Mouse (Mus musculus) spleen, postnatal 14 days (tissue): ENCODE measurements at regions not wholly inside any gene's neighbourhood (a gene's known extent, or its start where the extent isn't known, plus 50 kb on each side); places are given as distances from the start of the nearest gene placed in this dataset.

ENCODE experiments used
- DNase-seq, 2 experiments: peaks; one replicate each; pipeline ENCODE4 v3.0.0; 2021 to 2022; ENCODE audit warnings: low spot score in 2 of 2

GRCm38 (mm10) chr1:152313480-152313879 lies 73.0 kb downstream of the Tsen15 start:
- DNase-seq = no peak

- no peak for DNase-seq
These were observed 81.0 kb downstream of the Tsen15 start for GRCm38 (mm10) chr1:152305461-152305860.

GRCm38 (mm10) chr1:152304487-152305130 lies 81.9 kb downstream of the Tsen15 start:
- no peak for DNase-seq

- DNase-seq = no peak
These were observed 85.1 kb downstream of the Tsen15 start for GRCm38 (mm10) chr1:152301355-152301754.

- DNase-seq = no peak
These were observed 94.2 kb downstream of the Tsen15 start for GRCm38 (mm10) chr1:152292196-152292736.

- DNase-seq = peak; percentile 38 to 58
These were observed 95.7 kb downstream of the Tsen15 start for GRCm38 (mm10) chr1:152290768-152291167.

GRCm38 (mm10) chr1:152287566-152288490 lies 98.7 kb downstream of the Tsen15 start:
- no peak for DNase-seq

GRCm38 (mm10) chr1:152286677-152287076 lies 99.8 kb downstream of the Tsen15 start:
- no peak for DNase-seq

- DNase-seq = no peak
These were observed 104.4 kb downstream of the Tsen15 start for GRCm38 (mm10) chr1:152282106-152282505.

GRCm38 (mm10) chr1:152281201-152281600 lies 105.3 kb downstream of the Tsen15 start:
- DNase-seq = no peak

GRCm38 (mm10) chr1:152280014-152280413 lies 106.5 kb downstream of the Tsen15 start:
- no peak for DNase-seq

- DNase-seq = no peak
These were observed 111.5 kb downstream of the Tsen15 start for GRCm38 (mm10) chr1:152275011-152275410.

GRCm38 (mm10) chr1:152273430-152273829 lies 113.1 kb downstream of the Tsen15 start:
- DNase-seq = no peak

GRCm38 (mm10) chr1:152269936-152270702 lies 116.4 kb downstream of the Tsen15 start:
- no peak for DNase-seq

- DNase-seq = no peak
These were observed 120.1 kb downstream of the Tsen15 start for GRCm38 (mm10) chr1:152266390-152266789.

- DNase-seq = no peak
These were observed 121.5 kb downstream of the Tsen15 start for GRCm38 (mm10) chr1:152264981-152265380.

GRCm38 (mm10) chr1:152261472-152261871 lies 125.0 kb downstream of the Tsen15 start:
- DNase-seq = no peak

GRCm38 (mm10) chr1:152260950-152261349 lies 125.5 kb downstream of the Tsen15 start:
- DNase-seq = no peak

GRCm38 (mm10) chr1:152258258-152258657 lies 128.2 kb downstream of the Tsen15 start:
- DNase-seq = no peak

- DNase-seq = no peak
These were observed 132.6 kb downstream of the Tsen15 start for GRCm38 (mm10) chr1:152253906-152254305.

- DNase-seq = no peak
These were observed 133.0 kb downstream of the Tsen15 start for GRCm38 (mm10) chr1:152253486-152253885.
